Mouse (Mus musculus): Measurements from ENCODE around the gene Hs1bp3. TPM values are rescaled to one million over a fixed set of nuclear protein-coding genes. Genes with fewer than 3 reads are reported as not detected.

The Hs1bp3 gene
- total RNA-seq, 1 experiment from 2014 or later = 12.4 TPM

DNA sequence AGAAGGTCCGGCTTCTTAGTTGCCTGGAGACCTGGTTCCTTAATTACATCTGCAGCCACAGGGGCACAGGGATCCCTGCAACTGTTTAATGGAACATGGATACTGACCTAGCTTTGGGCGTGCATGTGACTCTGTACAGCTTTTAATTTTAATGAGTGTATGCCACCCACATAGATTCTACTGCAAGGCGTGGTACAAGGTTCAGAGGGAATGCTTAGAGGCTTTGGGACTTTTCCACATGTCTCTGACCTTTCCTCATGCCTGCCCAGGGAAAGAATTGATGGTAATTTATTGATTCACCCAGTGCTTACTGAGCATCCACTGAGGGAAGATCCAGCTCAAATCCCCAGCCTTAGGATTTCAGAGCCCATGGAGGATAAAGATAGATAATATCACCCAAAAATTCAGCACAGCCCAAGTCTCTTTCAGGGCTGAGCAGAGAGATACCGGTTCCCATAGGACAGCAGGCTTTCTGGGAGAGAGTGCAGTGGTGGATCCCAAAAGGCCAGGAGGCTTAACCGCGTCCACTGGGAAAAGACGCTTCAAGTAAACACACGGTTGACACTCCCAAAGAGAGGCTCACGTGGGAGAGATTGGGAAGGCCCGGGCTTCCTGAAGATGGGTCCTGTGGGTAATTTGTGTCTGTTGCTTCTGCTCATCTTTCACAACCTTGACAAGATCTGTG, 23.5 kb downstream of the Hs1bp3 start:
- DNase-seq = no peak

GRCm38 (mm10) chr12:8337286-8338060, 24.2 kb downstream of the Hs1bp3 start:
- DNase-seq = peak; percentile 76

DNA sequence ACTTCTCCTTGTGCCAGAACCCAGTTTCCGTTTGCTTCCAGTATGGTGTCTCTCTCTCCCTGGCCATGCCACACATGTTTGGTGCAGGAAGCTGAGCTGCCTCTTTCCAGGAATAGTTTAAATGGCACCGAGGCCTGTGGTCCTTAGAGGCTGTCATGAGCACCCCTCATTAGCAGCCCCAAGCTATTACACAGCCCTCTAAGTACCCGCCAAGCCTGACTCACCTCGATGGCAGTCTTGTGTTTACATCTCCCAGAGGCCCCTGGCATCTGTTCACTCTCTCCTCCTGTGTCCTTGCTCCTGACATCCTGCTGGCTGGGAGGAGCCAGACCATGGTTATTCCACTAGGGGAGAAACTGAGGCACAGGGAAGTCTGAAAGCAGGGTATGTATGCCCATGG, 25.3 kb downstream of the Hs1bp3 start:
- no peak for DNase-seq

- no peak for DNase-seq
These were observed 25.7 kb downstream of the Hs1bp3 start for GRCm38 (mm10) chr12:8338918-8339317.

GRCm38 (mm10) chr12:8339591-8340319, 26.5 kb downstream of the Hs1bp3 start:
- DNase-seq = no peak

DNA sequence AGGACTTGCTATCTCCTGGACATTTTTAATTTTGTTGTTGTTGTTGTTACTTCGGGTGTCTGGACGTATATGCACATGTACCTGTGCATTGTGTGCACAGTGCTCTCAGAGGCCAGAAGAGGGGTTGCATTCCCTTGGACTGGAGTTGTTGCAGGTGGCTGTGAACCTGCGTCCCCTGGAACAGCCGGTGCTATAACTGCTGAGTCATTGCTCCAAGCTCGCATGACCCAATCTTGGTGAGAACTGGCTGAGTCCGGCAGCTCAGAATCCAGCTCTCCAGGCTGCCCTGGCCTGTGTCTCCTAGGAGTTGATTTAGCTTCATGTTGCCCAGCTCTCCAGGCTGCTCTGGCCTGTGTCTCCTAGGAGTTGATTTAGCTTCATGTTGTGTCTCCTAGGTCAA, 27.8 kb downstream of the Hs1bp3 start:
- DNase-seq = no peak

GRCm38 (mm10) chr12:8343381-8343780, 30.1 kb downstream of the Hs1bp3 start:
- no peak for DNase-seq

DNA sequence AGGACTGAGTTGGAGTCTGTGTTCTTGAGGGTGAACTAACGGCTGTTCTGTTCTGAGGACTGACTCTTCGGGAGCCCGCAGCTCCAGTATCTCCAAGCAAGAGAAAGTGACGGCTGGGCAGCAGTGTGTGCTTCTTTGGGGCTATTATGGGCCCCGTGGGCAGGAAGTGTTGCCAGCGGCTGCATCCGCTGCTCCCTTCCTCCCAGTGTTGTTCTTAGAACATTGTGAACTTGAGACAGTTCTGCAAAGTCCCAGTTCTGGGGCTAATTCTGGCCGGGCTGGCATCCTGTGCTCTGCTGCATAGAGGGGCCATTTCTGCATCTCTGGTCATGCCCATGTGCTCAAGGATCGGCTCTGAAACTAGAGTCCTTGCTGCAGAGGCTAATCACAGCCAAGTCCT, 31.7 kb downstream of the Hs1bp3 start:
- peak; percentile 77 for DNase-seq

- peak; percentile 20 for DNase-seq
These were observed 32.3 kb downstream of the Hs1bp3 start for GRCm38 (mm10) chr12:8345539-8345938.

DNA sequence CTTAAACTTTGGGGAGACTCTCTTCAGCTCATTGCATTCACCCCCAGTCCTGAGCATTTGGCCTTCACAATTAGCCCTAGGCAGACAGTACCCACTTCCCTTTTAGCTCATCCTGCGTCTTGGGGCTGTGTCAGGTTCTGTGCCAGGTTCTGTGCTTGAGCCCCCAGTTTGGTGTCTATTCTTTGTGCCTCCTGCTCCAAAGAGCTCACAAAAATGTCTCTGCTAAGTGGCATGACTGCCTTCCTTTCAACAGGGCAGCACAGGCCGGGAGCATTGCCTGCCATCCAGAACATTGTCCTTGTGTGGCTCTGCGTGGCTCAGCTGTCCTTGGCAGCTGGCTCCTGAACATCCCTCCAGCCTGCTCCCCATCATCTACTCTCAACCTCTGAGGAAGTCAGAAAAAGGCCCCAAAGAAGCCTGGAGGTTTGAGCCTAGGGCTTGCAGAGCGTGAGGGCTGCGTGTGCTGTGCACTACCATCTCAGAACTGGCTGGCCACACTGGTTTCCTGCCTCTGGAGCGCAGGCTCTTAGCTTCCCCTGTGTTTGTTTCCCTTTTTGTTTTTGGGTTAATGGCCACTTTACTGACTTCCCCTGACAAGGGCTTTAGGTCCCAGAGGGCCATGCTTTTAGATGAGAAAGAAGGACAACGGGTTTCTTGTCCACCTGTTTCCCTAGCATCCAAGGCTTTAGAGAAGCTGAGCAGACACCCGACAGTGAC, 34.7 kb downstream of the Hs1bp3 start:
- DNase-seq = peak; percentile 39

GRCm38 (mm10) chr12:8348733-8349513, 35.7 kb downstream of the Hs1bp3 start:
- DNase-seq = no peak

DNA sequence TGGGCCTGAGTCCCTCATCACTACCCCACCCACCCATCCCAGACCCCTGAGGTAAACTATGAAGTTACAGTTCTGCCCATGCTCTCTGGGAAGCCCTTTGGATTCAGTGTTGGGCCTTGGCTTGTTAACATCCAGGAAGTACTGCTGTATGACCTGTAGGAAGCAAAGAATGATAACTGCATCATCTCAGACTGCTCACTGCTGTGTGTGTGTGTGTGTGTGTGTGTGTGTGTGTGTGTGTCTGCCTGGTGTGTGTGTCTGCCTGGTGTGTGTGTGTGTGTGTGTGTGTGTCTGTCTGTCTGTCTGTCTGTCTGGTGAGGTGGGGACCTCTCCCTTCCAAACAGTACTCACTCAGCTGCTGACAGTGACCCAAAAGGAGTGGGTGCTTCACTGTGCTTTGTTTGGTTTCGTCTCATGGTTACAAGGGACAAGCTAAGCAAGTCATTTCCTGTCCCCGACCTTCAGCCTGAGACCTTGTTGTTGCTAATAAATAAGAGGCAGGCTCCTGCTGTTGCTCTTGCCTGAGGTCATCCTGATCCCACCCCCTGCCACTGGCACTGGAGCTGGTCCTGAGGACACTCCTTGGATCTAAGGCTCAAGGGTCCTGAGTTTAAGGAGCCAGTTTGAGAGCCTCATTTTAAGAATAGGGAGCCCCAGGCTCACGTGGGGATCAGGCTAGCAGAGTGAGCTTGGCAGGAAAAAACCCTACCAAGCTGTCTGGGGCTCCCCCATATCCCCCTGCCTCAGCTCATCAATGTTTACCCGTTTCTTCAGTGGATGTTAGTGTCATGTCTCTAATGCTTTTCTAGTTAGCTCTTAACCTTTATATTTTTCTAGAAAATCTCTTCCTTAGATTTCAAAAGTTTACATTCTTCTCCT, 38.0 kb downstream of the Hs1bp3 start:
- peak; percentile 88 for DNase-seq

GRCm38 (mm10) chr12:8353071-8353470, 39.8 kb downstream of the Hs1bp3 start:
- DNase-seq = no peak

- no peak for DNase-seq
These were observed 41.0 kb downstream of the Hs1bp3 start for GRCm38 (mm10) chr12:8354187-8354586.

GRCm38 (mm10) chr12:8355011-8355410, 41.8 kb downstream of the Hs1bp3 start:
- DNase-seq = no peak

GRCm38 (mm10) chr12:8357449-8357848, 44.2 kb downstream of the Hs1bp3 start:
- DNase-seq = peak; percentile 81

DNA sequence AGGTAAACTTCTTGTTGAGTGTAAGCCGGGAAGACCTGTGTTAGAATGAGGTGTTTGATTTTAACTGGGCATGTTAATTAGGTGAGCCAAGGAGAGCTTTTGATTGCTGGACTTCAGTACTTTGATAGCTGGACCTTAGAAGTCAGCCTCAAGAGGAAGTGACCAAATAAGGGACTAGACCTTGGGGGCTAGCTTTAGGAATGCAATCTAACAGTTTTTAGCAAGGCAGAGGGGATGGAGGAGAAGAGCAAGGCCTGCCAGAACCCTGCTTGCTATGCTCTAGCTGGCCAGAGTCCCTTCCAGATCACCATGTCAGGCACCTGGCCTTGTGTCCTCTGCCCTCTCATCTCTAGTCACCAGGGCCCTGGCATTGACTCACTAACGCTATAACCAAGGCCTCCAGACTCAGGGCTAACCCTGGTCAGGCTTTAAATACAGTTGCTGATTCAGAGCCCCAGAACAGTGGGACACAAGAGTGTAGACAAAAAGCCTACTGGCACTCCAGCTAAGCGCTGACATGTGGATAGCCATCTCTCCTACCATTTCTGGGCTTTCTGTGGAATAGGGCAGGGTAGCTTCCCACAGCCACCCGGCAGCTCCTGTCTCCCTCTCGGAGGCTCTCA, 45.2 kb downstream of the Hs1bp3 start:
- DNase-seq = peak; percentile 74

DNA sequence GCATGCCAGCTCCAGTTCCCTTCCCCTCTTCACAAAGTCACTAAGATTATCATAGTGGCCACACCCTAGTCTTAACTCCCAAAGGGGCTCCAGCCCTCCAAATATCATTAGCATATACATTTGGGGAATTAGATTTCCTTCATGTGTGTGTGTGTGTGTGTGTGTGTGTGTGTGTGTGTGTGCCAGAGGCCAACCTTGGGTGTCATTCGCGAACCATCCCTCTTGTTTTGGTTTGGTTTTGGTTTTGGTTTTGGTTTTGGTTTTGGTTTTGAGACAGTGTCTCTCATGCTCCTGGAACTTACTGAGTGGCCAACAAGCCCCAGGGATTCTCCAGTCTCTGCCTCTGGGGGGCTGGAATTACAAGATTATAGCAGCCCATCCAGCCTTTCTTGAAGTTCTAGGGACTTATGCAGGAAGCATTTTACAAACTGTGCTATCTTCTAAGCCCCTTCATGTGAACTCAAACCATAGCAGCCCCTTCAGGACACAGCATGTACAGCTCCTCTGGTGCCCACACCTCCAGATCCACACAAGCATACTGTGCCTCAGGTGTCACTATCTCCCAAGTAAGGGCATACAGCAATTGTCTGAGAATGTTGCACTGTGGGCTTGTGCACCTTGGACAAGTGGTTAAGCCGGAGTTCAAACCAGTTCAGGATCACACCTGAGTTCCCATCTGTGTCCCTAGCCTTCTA, 46.3 kb downstream of the Hs1bp3 start:
- DNase-seq = no peak

- DNase-seq = no peak
These were observed 48.6 kb downstream of the Hs1bp3 start for GRCm38 (mm10) chr12:8361866-8362265.
